Mouse (Mus musculus) adrenal gland, adult 2 months (tissue): ENCODE results near the gene Fgfr3. TPM values are rescaled to one million over a fixed set of nuclear protein-coding genes. Genes with fewer than 3 reads are reported as not detected.
A peak's percentile ranks its signal among the peaks of the same experiment; 100 is the strongest.

Source experiments
- DNase-seq: peaks from one replicate; pipeline ENCODE4 v3.0.0; 2021
- polyA plus RNA-seq: library from polyadenylated mRNA; depleted of rRNA; stranded (reverse); fragments of >200 nt; gene quantifications from 2 replicates; pipeline ENCODE4 v1.2.3, GENCODE M21; 2012; rRNA removed
- total RNA-seq, 2 experiments: library from RNA; stranded (reverse); gene quantifications; 2 replicates each; pipeline ENCODE4 v1.2.3; 2021

Fgfr3 gene
- total and polyA plus RNA-seq, 3 experiments, result 2.2 to 3.7 (median 3.6) TPM

- no peak for DNase-seq
These were observed 9.0 kb downstream of the Fgfr3 start for GRCm38 (mm10) chr5:33730516-33730915.

- DNase-seq, result no peak
These were observed 9.6 kb downstream of the Fgfr3 start for GRCm38 (mm10) chr5:33731051-33731450.

- DNase-seq, result no peak
These were observed 12.4 kb downstream of the Fgfr3 start for GRCm38 (mm10) chr5:33733837-33734236.

- DNase-seq, result no peak
These were observed 14.1 kb downstream of the Fgfr3 start for GRCm38 (mm10) chr5:33735412-33736092.

- no peak for DNase-seq
These were observed 14.8 kb downstream of the Fgfr3 start for GRCm38 (mm10) chr5:33736230-33736629.

GRCm38 (mm10) chr5:33737903-33738321, 16.4 kb downstream of the Fgfr3 start:
- DNase-seq, result peak; percentile 71

GRCm38 (mm10) chr5:33738341-33738740, 16.9 kb downstream of the Fgfr3 start:
- no peak for DNase-seq

GRCm38 (mm10) chr5:33740548-33740947, 19.1 kb downstream of the Fgfr3 start:
- no peak for DNase-seq

GRCm38 (mm10) chr5:33743481-33743880, 22.0 kb downstream of the Fgfr3 start:
- DNase-seq, result peak; percentile 65

- DNase-seq, result no peak
These were observed 55.7 kb downstream of the Fgfr3 start for GRCm38 (mm10) chr5:33777195-33777594.

- no peak for DNase-seq
These were observed 60.5 kb downstream of the Fgfr3 start for GRCm38 (mm10) chr5:33781964-33782344.

- DNase-seq, result peak; percentile 97
These were observed 61.0 kb downstream of the Fgfr3 start, which contains the start of gene Letm1 for GRCm38 (mm10) chr5:33782345-33782998. Gene Letm1, minus strand, starts transcription at chr5:33782817.

- no peak for DNase-seq
These were observed 61.5 kb downstream of the Fgfr3 start for GRCm38 (mm10) chr5:33782999-33783390.

Other genes with a start within 250 kb of the Fgfr3 start
- gene Fam53a, start 92.0 kb upstream of the Fgfr3 start, total RNA-seq, result 10 to 100 TPM; 26.1 to 28.5 TPM
- 74.4 and 97.8 TPM in 2 replicates for gene Fam53a, start 92.0 kb upstream of the Fgfr3 start, polyA plus RNA-seq
- under 1 TPM; 0.26 to 0.69 TPM for gene Gm9903, start 91.7 kb upstream of the Fgfr3 start, total RNA-seq
- gene Gm9903, start 91.7 kb upstream of the Fgfr3 start, polyA plus RNA-seq, result 0.09 and 0.15 TPM in 2 replicates
- 10 to 100 TPM; 29.4 to 37.7 TPM for gene Slbp, start 69.1 kb upstream of the Fgfr3 start, total RNA-seq
- gene Slbp, start 69.1 kb upstream of the Fgfr3 start, polyA plus RNA-seq, result 17.8 and 25.0 TPM in 2 replicates
- gene Tacc3, start 63.5 kb upstream of the Fgfr3 start, total RNA-seq, result 1 to 10 TPM; 4.4 to 5.4 TPM
- 2.3 and 3.6 TPM in 2 replicates for gene Tacc3, start 63.5 kb upstream of the Fgfr3 start, polyA plus RNA-seq
- gene Tmem129, start 63.3 kb upstream of the Fgfr3 start, total RNA-seq, result 10 to 100 TPM; 27.5 to 31.0 TPM
- gene Tmem129, start 63.3 kb upstream of the Fgfr3 start, polyA plus RNA-seq, result 80.4 and 90.5 TPM in 2 replicates
- gene Letm1, start 61.1 kb downstream of the Fgfr3 start, total RNA-seq, result 100 to 1,000 TPM; 125 to 156 TPM
- 116 and 149 TPM in 2 replicates for gene Letm1, start 61.1 kb downstream of the Fgfr3 start, polyA plus RNA-seq
- 10 to 100 TPM; 32.8 to 37.4 TPM for gene Nsd2, start 99.1 kb downstream of the Fgfr3 start, total RNA-seq
- gene Nsd2, start 99.1 kb downstream of the Fgfr3 start, polyA plus RNA-seq, result 3.4 and 3.9 TPM in 2 replicates
- 10 to 100 TPM; 21.1 to 21.8 TPM for gene Nelfa, start 214.7 kb downstream of the Fgfr3 start, total RNA-seq
- 35.8 and 38.4 TPM in 2 replicates for gene Nelfa, start 214.7 kb downstream of the Fgfr3 start, polyA plus RNA-seq